Comparison of ENCODE assay signal across 10 mouse cellular contexts in the genomic region with DNA sequence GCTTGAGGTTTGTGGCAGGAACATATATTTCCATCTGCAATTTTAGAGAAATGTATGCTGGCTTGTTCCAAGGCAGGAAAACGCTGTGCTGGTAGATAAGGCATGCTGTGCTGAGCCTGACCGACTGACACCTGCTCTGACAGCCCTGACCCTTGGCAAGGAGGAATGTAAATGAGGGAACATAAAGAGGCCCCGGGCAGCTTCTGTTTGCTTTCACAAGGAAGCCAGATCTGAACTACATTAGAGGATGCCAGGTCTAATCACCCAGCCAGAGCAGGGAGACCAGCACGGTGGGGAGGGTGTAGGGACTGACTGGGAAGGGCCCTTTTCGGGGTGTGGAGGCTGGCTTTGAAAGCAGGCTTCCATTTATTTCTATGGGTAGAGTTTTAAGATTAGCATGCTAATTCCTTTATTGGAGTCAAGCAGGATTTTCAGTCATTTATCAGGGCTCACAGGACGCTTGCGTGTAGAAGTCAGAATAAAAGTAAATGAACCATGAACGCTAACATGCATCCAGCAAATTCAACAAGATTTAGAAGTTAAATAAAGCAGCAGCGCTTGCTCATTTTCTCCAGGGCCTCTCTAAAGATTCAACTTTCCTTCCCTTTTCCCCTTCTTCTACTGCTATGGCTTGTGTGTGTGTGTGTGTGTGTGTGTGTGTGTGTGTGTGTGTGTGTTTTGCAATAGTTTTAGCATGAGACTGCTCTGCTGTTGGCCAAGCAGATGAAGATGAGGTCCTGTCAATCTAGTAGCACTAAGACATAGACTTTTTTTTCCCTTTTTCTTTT. TPM values are rescaled to one million over a fixed set of nuclear protein-coding genes. Genes with fewer than 3 reads are reported as not detected.
DNase-seq lines count a peak whose midpoint lies in the region; ATAC-seq lines count a peak whose summit lies in the region.
"Had no signal": no experiment of that assay in that cellular context is flagged by ENCODE, and none has a peak within 500 bp of the region (broad histone marks: within the 10 kb centered on the region; RNA-seq: fewer than 3 reads in every experiment).

No protein-coding gene starts in this region.

- H3K9me3 ChIP-seq in hindbrain, embryonic 16.5 days (ENCODE audit: control insufficient read depth, low read length) = no peaks in the 10 kb centered on the region
- no peaks in the 10 kb centered on the region for H3K9me3 ChIP-seq in liver, embryonic 16.5 days (replicated peaks; ENCODE audit: control insufficient read depth, low read length)
- H3K9me3 ChIP-seq: lung, embryonic 15.5 days had no signal

- no peaks in the 10 kb centered on the region for H3K27me3 ChIP-seq in hindbrain, embryonic 16.5 days (replicated peaks; ENCODE audit: control insufficient read depth, insufficient read depth, low read length)
- no peaks in the 10 kb centered on the region for H3K27me3 ChIP-seq in liver, embryonic 16.5 days (ENCODE audit: control insufficient read depth, insufficient read depth, low read depth, low read length)
- H3K27me3 ChIP-seq: lung, embryonic 15.5 days had no signal

- no peak overlapping the region for H3K4me2 ChIP-seq in hindbrain, embryonic 16.5 days (ENCODE audit: low read length)
- H3K4me2 ChIP-seq in liver, embryonic 16.5 days (ENCODE audit: low read depth, low read length) = no peak overlapping the region
- H3K4me2 ChIP-seq: lung, embryonic 15.5 days had no signal

- H3K4me3 ChIP-seq in hindbrain, embryonic 16.5 days (ENCODE audit: low read length) = no peak overlapping the region
- H3K4me3 ChIP-seq in liver, embryonic 16.5 days (ENCODE audit: low read depth, low read length) = no peak overlapping the region
- H3K4me3 ChIP-seq: erythroblast, embryonic 14.5 days; lung, embryonic 15.5 days had no signal

- peaks cover 12% of the 10 kb centered on the region for H3K4me1 ChIP-seq in hindbrain, embryonic 16.5 days (ENCODE audit: control insufficient read depth, insufficient read depth, low read depth, low read length)
- no peaks in the 10 kb centered on the region; the same call in 1 of the 2 replicates for H3K4me1 ChIP-seq in liver, embryonic 16.5 days (ENCODE audit: control insufficient read depth, low read depth, low read length)

- DNase-seq in MEL-GATA-1-ER (ENCODE audit: extremely low read depth, low read depth) = peak; percentile 43
- no peak for DNase-seq in adrenal gland, adult 2 months
- no peak for DNase-seq in gastrocnemius, postnatal 4 days (ENCODE audit: low spot score in 2 of 2)
- no peak for DNase-seq in cerebellum, adult 11 months
- no peak for DNase-seq in c-Kit-positive CD71-positive TER-119-positive erythroid progenitor cells, embryonic 14.5 days (ENCODE audit: low spot score)

- H3K9ac ChIP-seq in hindbrain, embryonic 16.5 days (ENCODE audit: low read depth, low read length) = no peak overlapping the region
- no peak overlapping the region for H3K9ac ChIP-seq in liver, embryonic 16.5 days (ENCODE audit: low read depth, low read length)
- H3K9ac ChIP-seq: lung, embryonic 15.5 days had no signal

- ATAC-seq in common myeloid progenitor, adult 5-6 weeks (replicated peaks; ENCODE audit: low read depth, poor library complexity, severe bottlenecking) = peak; percentile 95
- peak; percentile 71 for ATAC-seq in hindbrain, embryonic 16.5 days
- peak; percentile 51; the same call in 1 of the 2 replicates for ATAC-seq in liver, embryonic 16.5 days (ENCODE audit: low read depth)

- no peaks in the 10 kb centered on the region for H3K36me3 ChIP-seq in hindbrain, embryonic 16.5 days (ENCODE audit: control insufficient read depth, insufficient read depth, low read length)
- H3K36me3 ChIP-seq in liver, embryonic 16.5 days (ENCODE audit: control insufficient read depth, insufficient read depth) = no peaks in the 10 kb centered on the region
- H3K36me3 ChIP-seq: lung, embryonic 15.5 days had no signal

- WGBS in hindbrain, embryonic 16.5 days = 22% methylated on average over 9 of the region's 9 CpGs
- WGBS in liver, embryonic 16.5 days (ENCODE audit: insufficient replicate concordance) = 17% methylated on average over 9 of the region's 9 CpGs

- peak overlapping the region; percentile 46; the same call in 1 of the 2 replicates for H3K27ac ChIP-seq in hindbrain, embryonic 16.5 days (ENCODE audit: low read depth, low read length)
- no peak overlapping the region for H3K27ac ChIP-seq in liver, embryonic 16.5 days (ENCODE audit: low read length)
- H3K27ac ChIP-seq: lung, embryonic 15.5 days had no signal

RNA-seq across cellular contexts. Expression of gene Lypd6, which starts 34.3 kb away (rescaled TPM):
- total RNA-seq in common myeloid progenitor, adult 5-6 weeks (2017) = 0.53 TPM in 1 of 2 replicates, not detected in the other
- polyA plus RNA-seq in hindbrain, embryonic 16.5 days (2015; fragmentation: Nextera tagmentation; extraction: Ambion mirVana) = 12.9 and 14.1 TPM in 2 replicates
- polyA plus RNA-seq in liver, embryonic 16.5 days (2015; fragmentation: Nextera tagmentation; extraction: Ambion mirVana) = 0.08 and 0.65 TPM in 2 replicates
- 10 to 100 TPM in 1 of 2 experiments, 1 to 10 TPM in 1; 7.3 to 26.6 TPM for total RNA-seq in adrenal gland, adult 2 months (2021)
- 40.8 and 62.2 TPM in 2 replicates for polyA plus RNA-seq in adrenal gland, adult 2 months (2012; rRNA removed)
- 1 to 10 TPM; 6.6 to 7.6 TPM for total RNA-seq in gastrocnemius, postnatal 4 days (2021)
- polyA plus RNA-seq: erythroblast, embryonic 14.5 days had no signal
